Mouse (Mus musculus): ENCODE data around the gene Pzp. TPM values are rescaled to one million over a fixed set of nuclear protein-coding genes. Genes with fewer than 3 reads are reported as not detected.

Pzp gene
- total RNA-seq, 2 experiments from 2014 or later, result not detected

DNA sequence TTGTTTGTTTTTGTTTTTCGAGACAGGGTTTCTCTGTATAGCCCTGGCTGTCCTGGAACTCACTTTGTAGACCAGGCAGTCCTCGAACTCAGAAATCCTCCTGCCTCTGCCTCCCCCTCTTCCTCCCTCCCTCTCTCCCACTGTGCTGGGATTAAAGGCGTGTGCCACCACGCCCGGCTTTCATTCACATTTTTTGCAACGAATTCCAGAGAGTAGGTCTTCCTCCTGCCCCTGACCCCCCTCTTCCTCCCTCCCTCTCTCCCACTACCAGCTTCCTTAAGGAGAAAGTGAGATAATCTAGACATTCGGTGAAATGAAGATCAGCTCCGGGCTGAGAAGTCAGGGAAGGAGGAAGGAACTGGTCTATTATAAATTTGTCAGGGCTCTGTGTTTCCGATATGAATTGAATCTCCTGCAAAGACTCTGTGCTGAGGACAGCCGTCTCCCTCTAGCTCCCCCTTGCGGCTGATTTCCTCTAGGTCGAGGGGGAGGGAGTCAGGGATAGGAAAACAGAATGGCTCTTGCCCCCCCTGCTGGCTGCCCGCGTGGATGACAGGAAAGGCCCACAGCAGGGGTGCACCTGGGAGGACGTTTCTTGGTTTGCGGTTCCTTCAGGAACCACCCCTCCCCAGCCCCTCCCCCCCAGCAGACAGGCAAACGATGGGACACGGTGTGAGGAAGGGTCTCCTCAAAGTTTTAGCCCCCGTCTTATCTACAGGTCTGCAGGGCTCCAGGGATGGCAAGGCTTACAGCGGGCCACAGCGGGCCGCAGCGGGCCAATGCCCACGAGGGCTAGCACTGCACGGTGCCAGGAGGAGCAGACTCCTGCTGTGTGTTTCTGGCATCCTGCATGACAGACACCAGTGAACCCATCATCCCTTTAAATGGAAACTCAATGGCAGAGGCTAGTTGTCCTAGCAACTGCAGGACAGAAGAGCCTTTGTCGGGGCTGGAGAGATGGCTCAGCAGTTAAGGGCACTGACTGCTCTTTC is 46.8 kb downstream of the Pzp start:
- DNase-seq (ENCODE audit: low spot score in 2 of 2), result peak; percentile 99 to 100

- no peak for DNase-seq (ENCODE audit: low spot score in 2 of 2)
These were observed 49.0 kb downstream of the Pzp start for GRCm38 (mm10) chr6:128477495-128477894.

- DNase-seq (ENCODE audit: low spot score in 2 of 2), result no peak
These were observed 52.4 kb downstream of the Pzp start for GRCm38 (mm10) chr6:128474112-128474511.

DNA sequence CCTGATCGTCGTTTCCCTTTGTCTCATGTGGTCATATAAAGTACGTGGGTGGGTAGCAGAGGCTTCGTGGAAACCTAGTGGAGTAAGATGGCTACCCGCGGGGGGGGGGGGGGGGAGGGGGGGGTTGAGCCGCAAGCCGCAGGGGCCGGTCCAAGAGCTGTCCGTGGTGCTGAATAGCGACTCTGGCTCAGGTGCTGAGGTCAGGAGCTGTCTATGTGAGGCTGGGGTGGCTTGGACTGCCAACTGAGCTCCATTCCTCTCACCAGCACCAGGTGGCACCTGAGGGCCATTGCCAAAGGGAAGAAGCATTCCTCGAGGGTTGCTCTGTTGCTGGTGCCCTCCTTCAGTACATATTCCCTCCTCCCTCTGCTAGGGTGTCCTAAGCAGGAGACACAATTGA is 57.1 kb downstream of the Pzp start:
- DNase-seq (ENCODE audit: low spot score in 2 of 2), result no peak

- no peak for DNase-seq (ENCODE audit: low spot score in 2 of 2)
These were observed 59.2 kb downstream of the Pzp start for GRCm38 (mm10) chr6:128467298-128467697.

DNA sequence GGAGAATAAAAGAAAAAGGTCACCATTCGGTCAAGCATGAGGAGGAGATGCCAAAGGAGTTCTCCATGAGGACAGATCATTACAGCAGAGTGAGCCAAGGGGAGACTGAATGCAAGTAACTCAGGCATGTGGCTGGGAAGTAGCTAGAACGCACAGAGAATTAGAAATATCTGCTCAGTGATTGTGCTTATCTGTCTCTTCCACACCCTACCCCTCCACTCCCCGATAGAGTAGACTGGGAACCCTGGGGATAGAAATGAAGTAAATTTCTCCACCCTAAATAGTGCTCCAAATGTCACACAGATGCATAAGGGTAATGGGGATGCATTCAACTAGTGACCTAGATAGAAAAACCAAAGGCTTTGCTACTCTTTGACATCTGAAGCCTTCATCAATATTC is 60.0 kb downstream of the Pzp start:
- DNase-seq (ENCODE audit: low spot score in 2 of 2), result no peak

GRCm38 (mm10) chr6:128466043-128466442 is 60.5 kb downstream of the Pzp start:
- no peak for DNase-seq (ENCODE audit: low spot score in 2 of 2)

DNA sequence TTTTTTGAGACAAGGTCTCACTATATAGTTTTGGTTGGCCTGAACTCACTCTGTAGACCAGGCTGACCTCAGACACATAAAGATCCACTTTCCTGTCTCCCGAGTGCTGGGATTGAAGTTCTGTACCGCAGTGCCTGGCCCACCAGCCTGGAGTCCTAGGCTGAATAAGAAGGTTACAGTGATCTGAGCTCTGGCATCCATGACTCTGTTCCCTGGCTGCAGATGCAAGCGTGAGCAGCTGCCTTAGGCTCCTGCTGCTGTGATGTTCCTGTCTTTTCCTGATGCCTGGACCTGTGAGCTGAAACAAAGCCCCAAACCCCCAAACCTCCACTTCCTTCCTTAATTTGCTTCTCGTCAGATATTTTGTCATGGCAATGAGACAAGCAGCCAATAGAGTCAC is 61.5 kb downstream of the Pzp start:
- no peak for DNase-seq (ENCODE audit: low spot score in 2 of 2)

GRCm38 (mm10) chr6:128461606-128462005 is 64.9 kb downstream of the Pzp start:
- DNase-seq (ENCODE audit: low spot score in 2 of 2), result no peak

DNA sequence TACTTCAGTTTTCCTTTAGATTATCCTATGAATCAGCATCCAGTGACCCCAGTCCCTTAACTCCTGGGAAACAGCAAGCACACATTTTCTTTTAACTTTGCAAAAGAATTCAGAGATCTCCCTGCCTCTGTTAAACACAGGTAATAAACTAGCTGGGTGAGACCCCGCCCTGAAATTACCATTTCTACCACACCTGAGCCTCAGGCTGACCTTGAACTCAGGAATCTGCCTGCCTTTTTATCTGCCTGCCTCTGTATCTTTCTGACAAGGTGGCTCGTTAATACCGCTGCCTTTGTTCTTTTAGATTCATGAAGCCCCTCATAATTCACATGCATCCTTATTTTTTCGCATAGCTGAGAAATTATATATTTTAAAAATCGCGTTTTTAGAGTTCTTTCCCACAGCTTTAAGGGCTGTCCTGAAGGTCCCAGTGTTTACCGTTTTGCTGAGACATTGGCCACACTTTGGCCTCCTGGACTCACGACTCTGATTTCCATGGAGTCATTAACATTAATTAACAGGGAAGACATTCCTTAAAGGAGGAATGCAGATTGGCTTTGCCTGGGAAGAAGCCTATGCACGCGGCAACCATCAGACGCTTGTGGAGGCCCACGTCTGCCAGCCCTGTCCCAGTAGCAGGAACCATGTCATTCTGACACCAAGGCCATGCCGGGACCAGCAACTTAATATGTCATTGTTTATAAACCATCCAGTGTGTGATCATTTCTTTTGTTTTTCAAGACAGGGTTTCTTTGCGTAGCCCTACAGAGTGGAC is 65.6 kb downstream of the Pzp start:
- no peak for DNase-seq (ENCODE audit: low spot score in 2 of 2)

DNA sequence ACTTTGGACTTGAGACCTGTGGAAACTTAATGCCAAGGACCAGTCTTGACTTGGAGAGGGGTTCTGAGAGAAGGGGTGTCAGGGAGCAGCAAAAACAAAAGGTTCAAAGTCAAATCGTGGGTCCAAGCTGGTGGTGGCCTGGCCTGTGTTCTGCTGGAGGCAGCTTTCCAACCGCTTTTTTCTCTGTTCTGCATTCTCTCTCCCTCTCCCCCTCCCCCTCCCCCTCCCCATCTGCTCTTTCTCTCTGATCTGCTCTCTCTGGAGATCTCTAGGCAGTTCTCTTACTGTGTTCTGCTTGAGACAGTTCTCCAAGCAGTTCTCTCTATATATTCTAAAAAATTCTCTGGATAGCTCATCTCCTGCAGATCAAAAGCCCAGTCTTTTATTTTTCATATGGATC is 66.2 kb downstream of the Pzp start:
- no peak for DNase-seq (ENCODE audit: low spot score in 2 of 2)

DNA sequence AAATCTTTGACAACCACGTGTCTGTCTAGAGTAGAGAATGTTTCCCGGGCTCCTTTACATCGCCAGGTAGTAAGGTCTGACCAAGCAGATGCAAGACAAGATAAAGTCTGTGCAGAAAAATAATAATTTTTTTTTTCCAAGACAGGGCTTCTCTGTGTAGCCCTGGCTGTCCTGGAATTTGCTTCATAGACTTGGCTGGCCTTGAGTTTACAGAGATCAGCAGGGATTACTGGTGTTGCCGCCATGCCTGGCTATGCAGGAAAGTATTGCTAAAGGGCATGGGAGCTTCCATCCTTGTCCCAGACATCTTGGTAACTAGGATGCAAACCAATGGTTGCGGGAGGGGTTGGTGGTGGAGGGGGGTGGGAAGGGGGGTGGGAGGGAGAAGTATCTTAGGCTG is 69.3 kb downstream of the Pzp start:
- no peak for DNase-seq (ENCODE audit: low spot score in 2 of 2)

DNA sequence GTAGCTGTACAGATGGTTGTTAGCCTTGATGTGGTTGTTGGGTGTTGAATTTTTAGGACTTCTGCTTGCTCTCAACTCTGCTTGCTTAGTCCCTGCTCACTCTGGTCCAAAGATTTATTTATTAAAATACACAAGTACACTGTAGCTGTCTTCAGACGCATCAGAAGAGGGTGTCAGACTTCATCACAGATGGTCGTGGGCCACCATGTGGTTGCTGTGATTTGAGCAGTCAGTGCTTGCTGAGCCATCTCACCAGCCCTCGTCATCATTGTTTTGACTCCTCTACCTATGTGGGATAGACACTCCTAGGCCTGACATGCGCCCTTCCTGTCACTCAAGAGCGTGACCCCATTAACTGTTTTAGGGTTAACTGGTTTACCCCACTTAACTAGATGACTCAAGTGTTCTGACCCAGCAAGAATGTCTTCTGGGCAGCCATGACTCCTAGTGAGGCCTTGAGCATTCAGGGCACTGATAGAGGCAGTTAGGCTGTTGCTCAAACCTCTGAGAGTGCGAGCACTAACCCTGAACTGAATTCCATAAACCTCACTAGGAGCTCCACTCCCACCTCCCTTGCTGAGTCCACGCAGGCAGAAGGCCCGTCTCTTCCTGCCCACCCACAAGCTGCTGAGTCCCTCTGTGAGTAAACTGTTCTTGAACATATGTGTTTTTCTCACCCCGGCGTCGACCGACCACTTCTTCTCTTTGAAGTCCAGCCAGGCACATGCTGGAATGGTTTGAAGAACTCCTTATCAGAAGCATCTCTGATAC is 70.5 kb downstream of the Pzp start:
- DNase-seq (ENCODE audit: low spot score in 2 of 2), result no peak

- no peak for DNase-seq (ENCODE audit: low spot score in 2 of 2)
These were observed 79.5 kb downstream of the Pzp start for GRCm38 (mm10) chr6:128447063-128447462.

DNA sequence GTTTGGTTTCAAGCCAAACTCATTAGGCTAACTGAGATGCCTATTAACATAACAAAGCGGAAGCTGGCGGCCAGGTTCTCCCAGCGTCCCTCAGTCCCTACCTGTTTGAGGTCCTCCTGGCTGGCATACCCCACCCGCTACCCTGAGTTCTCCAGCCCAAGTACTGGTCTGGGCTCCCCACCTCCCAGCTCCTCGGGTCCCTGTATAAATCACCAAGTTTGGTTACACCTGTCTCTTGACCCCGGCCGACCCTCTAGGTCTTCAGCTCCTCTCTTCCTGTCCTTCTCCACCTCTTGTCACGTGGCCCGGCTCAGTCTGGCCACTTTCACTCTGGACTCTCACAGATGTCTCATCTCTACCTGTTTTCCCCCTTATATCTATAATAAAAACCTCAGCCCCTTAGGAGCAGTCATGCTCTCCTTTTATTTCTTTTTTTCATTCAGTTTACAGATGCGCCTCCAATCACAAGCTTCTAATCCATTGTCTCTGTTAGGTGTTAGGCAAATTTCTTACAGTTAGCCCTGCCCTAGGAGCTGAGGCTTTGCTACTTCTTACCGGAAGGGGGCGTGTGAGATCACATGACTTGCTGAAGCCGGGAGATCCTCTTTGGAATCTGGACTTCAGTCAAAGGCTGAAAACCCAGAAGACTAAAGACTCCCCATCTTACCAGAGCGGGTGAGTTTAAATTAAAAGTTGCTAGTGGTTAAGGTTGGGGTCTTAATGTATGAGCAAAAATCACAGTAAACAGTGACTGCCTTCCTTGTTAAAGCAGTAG is 80.6 kb downstream of the Pzp start:
- peak; percentile 54 to 65 for DNase-seq (ENCODE audit: low spot score in 2 of 2)

DNA sequence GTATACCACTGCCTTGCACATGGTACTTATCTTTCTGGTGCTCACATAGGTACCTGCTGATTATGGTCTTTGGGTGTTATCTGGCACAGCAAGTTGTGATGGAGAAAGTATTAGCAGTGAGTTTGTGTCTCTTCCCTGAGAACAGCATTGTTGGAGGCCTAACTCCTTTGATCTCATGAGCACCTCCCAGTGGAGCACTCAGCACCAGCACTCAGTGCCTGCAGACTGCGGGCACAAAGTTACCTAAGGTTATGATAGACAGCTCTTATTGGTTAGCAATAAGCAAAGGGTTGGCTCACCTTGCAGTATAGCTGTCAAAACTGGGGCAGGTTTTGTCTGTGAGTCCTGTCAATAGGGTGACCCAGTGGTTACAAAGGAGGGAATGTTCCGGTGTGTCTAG is 86.3 kb downstream of the Pzp start:
- no peak for DNase-seq (ENCODE audit: low spot score in 2 of 2)

- no peak for DNase-seq (ENCODE audit: low spot score in 2 of 2)
These were observed 87.6 kb downstream of the Pzp start for GRCm38 (mm10) chr6:128438871-128439341.

- DNase-seq (ENCODE audit: low spot score in 2 of 2), result peak; percentile 88 to 94
These were observed 88.1 kb downstream of the Pzp start, which contains the start of gene Fkbp4 for GRCm38 (mm10) chr6:128438317-128438870. Fkbp4 (minus strand) TSS chr6:128438677.

- peak; percentile 67 to 76 for DNase-seq (ENCODE audit: low spot score in 2 of 2)
These were observed 88.7 kb downstream of the Pzp start for GRCm38 (mm10) chr6:128437731-128438316.

DNA sequence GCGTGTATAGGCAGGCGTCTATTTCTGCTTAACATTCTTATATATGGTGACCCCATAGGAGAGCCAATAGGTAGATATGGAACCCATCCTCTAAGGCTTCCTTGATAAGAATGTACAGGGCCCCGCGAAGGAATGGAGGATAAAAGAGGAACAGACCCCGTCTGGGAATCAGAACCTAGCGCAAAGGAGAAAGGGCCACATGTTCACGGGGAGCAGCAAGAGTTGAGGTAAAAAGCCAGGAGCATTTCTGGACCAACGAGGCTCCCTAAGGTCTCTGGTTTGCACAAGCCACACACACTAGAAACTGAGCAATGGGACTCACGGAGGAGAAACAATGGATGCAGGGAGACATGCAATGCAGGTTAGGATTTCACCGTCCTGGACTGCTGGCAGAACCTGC is 89.2 kb downstream of the Pzp start:
- DNase-seq (ENCODE audit: low spot score in 2 of 2), result no peak

Data from layer of hippocampus, postnatal 10 days (tissue).